Mouse (Mus musculus) spleen, adult 2 months (tissue): ENCODE measurements around the gene Bsn.

Experiments
- CTCF ChIP-seq: fragments of 200-500 bp; IDR thresholded peaks from 2 replicates; pipeline ENCODE4 v1.5.1; 2011; ENCODE audit warnings: mild to moderate bottlenecking, inconsistent platforms; ENCODE audit not compliant: insufficient read depth, insufficient read length, insufficient replicate concordance; ENCODE audit errors: extremely low read depth
- POLR2A ChIP-seq: fragments of 200-500 bp; IDR thresholded peaks from 2 replicates; pipeline ENCODE4 v1.6.1; 2011; ENCODE audit warnings: low read depth, low read length, inconsistent platforms

GRCm38 (mm10) chr9:108055061-108055460, 135.1 kb downstream of the Bsn start:
- TF ChIP-seq CTCF (no peak), POLR2A (no peak)
